Mouse (Mus musculus) mouse embryonic stem cell (cell line): ENCODE measurements around the gene Rpn2.

Source experiments
- in situ Hi-C, 2 experiments: fragments of 300-500 bp; cut with MboI; formaldehyde crosslinking; loops; 1 replicate in 1 of 2; 3 replicates in 1 of 2; pipeline ENCODE4 v1.14.3; 2019 to 2020; ENCODE audit warnings: low sequenced_read_pairs in 2 of 2, low pct_unique_long_range_greater_than_20kb in 1 of 2, mixed read lengths in 1 of 2; ENCODE audit not compliant: unreplicated experiment in 1 of 2

Gene Rpn2

DNA sequence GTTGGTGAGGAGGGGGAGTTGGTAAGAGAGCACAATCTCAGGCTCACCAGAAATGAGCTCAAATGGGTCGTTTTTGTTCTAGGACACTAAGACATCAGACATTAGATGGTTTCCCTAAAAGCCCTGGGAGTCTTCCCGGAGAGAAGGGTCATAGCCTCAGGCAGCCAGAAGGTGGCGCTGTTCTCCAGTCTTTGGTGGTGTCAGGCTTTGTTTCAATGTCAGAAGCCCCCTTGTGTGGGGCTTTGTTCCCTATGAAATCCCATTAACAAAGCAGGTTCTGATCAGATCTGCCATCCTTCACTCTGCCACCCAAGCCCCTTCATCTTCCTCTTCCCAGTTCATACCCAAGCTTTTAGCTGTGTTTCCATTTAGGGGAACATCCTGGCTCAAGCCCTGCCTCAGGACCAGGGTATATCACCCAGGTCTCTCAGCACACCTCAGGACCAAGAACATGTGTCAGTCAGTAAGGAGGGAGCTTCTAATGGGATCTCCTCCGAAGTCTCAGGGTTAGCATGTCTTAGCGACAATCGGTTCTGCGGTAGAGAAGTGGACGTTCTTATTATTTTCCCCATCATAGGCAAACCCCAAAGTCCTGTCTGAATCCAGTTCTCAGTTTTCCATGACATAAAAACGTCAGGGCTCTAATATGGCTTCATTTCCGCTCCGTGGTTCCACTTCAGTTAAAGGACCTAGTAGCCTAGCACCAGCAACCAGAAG, 62.9 kb downstream of the Rpn2 start:
- in situ Hi-C loops = loop anchor here (5.0 to 10.0 kb wide), 5 partner anchors 76 to 233 kb away; partner anchors contain the start of genes Blcap (in 2 of the 2) and Src (in 1 of the 2)

DNA sequence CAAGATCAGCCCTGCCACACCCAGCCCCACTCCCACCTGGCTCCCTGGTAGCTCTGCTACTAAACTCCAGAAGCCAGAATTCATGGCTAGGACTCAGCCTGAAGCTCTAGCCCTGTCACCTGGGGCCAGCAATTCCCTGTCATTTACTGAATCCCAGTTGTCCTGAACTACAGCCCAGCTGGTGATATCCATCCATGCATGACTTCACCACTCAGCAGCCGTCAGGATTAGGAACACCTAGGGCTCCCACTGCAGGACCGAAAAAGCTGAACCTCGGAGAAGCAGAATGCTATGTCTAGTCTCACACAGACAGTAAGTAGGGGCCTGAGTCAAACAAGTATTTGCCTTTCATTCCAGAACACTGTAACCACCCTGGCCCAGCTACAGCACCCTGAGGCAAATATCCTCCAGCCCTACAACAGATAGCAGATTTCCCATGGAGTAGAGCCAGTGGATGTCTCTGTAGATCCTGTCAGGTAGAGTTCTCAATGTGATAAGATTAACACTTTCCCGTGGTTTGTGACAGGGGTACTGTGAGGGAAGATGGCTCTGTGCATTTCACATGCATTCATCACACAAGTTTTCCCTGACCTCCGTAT, 63.6 kb downstream of the Rpn2 start:
- in situ Hi-C loops = loop anchor here (5.0 to 10.0 kb wide), 5 partner anchors 75 to 232 kb away; partner anchors contain the start of genes Blcap (in 2 of the 2) and Src (in 1 of the 2)

DNA sequence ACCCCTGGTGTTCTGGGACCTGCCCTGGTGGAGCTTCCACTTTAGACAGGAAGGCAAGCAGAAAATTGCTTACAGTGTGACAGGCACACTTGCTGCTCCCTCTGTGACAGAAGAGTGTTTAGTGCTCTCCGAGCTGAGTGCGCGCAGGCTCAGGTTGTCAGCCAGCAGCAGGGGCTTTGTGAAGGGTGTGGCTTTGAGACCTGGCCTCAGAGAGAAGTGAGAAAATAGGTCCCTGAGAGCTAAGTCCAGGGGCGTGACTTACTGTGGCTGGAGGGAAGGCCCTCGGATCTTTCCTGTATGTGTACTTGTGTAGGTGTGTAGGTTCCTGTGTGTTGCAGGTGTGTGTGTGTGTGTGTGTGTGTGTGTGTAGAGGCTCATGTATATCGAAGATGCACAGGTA, 64.5 kb downstream of the Rpn2 start:
- in situ Hi-C loops = loop anchor here (5.0 to 10.0 kb wide), 5 partner anchors 74 to 231 kb away; partner anchors contain the start of genes Blcap (in 2 of the 2) and Src (in 1 of the 2)

DNA sequence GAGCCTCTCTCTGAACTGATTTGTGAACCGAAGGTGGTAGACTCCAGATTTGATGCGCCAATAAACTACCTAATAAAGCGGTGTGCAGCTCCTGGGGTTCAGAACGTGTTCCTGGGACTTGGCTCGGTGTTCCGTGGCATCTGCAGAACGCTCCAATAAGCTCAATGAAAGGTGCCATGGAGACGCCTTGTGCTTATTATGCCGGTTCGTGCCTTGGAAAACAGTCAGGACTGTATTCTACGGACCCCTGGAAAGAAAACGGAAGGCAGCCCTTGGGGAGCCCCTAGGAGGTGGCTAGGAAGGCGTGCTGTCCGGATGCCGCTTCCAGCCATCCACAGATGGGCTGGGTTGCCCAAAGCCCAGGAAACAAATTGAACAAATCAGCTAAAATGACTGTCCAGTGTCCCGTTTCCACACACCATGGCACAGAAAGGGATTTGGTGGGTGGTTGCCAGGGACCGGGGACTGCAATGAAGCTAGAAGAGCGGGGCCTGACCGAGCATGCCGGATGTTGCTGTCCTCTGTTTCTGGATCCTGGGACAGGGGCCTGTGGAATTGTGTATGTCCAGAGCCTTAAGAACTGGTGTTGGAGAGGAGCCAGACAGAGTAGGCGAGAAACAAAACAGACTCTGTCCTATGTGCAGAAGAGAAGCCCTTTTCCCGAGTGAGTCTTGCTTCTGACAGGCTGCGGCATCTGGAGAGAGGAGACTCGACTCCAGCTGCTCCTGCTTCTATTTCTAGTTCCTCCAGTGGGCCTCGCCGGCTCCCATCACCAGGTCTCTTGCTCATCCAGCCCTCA, 68.7 kb downstream of the Rpn2 start, which contains the start of gene Ghrh:
Gene Ghrh (minus strand): TSS at position 146 of the 799 bp plus-strand sequence.
- in situ Hi-C loops = loop anchor here in 1 of 2 experiments (10.0 kb wide), 1 partner anchor 227 kb away; the partner anchor contains the start of gene Blcap

DNA sequence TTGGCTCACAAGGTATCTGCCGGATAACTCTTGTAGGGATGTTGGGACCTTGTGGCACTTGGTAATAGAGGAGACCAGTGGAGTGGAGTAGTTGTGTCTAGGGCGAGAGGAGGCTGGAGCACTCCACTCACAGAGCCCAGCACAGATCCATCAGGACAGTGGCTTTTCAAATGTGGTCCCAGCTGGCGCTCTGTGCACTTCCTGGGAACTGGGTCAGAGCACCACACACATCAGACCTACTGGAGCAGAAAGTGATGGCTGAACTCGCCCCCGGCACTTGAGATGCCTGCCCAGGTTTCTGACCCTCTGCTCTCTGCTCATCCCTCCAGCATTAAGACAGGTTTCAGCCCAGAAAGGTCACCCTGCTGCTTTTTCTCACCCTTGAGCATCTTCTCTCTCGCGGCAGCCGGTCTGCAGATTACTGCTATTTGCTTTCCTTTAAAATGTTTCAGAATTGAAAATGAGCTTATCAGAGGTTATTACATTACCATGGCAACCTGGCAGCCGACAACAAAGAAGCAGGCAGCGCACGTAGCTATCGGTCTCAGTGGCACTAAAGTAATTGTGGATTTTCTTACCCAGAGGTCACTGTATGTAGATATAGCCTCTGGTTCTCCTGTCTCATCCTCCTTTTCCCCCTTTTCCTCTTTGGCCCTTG, 70.4 kb downstream of the Rpn2 start:
- in situ Hi-C loops = loop anchor here in 1 of 2 experiments (10.0 kb wide), 1 partner anchor 226 kb away; the partner anchor contains the start of gene Blcap

DNA sequence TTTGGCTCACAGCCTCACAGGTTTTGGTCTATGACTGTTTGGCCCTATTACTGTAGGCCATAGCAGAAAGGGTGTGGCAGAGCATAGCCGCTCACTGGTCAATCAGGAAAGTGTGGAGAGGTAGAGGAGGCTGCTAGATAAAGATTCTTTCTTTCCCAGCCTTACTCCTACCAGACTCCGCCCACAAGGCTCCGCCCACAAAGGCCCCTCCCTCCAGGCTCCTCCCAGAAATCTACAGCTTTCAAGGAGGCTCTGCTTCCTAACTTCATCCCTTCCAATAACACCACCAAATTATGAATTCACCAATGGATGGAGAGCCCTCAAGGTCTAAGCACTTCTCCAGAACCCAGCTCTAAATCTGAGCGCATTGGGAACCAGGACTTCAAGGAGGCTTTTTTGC, 74.4 kb downstream of the Rpn2 start:
- in situ Hi-C loops = no loop called here

DNA sequence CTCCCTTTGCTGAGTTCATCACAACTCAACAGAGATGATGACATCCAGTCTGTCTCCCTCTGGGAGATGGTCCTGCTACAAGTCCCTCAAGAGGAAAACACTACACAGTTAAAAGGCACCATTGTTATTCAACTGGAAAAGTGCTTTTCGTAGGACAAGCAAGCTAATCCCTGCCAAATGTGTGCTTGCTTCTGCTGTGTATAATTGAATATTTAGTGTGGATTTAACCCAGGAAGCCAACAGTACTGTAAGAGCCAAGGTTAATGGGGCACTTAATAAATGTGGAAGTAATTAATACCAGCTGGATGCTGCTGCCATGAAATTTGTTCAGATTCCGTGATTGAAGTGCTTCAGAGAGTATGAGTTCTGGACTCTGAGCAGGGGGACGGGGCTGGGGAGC, 75.3 kb downstream of the Rpn2 start:
- in situ Hi-C loops = no loop called here

DNA sequence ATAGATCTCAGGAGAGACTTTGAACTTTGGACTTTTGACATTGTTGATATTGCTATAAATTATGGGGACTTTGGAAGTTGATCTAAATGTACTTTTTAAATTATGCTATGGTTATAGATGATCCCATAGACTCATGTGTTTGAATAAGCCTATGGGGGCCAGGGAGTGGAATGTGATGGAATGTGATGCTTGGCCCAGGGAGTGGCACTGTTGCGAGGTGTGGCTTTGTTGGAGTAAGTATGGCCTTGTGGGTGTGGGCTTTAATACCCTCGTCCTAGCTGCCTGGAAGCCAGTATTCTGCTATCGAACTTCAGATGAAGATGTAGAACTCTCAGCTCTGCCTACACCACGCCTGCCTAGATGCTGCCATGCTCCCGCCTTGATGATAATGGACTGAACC, 81.2 kb downstream of the Rpn2 start:
- in situ Hi-C loops = no loop called here

DNA sequence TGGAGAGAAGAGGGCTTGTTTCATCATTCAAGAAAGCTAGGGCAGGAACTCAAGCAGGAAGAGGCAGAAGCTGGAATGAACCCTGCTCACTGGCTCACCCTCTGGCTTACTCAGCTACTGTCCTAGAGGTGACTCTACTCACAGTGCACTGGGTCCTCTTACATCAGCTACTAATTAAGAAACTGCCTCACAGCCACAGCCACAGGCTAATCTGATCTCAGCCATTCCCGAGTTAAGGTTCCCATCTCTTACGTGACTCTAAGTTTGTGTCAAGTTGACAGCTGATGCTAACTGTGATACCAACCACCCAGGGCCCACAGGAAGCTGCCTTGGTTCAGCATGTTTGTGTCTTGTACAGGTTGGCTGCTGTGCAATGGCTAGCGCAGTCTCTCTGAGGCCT, 84.2 kb downstream of the Rpn2 start:
- in situ Hi-C loops = no loop called here

DNA sequence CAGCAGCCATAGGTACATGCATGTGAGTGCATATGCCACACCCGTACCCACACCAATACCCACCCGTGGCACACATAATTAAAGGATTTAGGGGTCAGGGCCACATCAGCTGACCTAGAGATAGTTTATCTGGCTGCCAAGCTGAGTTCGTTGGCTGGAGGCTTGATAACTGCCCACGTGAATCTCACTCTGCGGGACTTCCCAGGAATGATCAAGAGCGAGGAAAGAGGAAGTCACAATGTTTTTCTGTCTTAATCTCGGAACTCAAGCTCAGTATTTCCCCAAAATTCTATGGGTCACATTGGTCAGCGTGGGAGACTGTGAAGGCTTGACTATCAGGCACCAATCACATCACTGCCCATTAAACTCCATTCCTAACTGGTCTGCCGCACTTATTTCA, 87.9 kb downstream of the Rpn2 start:
- in situ Hi-C loops = no loop called here

DNA sequence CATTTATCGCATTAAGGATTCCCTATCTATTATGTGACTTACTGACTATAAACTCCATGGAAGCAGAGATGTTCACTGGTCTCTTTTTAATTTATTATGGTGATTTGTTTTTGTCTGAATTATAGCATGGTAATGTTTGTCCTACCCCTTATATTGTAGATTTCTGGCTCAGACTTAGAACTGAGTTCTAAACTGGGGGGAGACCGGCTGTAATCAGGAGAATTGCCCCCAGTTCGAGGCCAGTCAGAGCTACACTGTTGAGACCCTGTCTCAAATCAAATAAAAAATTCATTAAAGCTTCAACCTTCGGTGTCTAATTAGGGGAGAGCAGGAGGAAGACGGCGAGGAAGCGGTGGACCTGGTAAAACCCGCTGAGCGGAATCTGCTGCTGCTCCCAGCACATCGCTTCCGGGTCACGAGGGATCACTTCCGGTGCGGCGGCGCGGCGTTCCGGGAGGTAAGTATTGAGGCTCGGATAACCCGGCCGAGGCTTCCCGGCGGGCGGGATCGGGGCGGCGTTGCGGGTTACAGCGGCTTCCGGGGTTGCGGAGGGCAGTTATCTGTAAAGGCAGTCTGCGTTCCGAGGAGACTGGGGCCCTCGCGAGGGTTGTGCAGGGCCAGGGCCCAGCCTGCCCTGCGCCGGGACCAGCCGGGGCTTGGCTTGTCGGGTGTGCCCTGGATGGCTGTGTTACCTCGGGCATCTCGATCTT, 88.5 kb downstream of the Rpn2 start, which contains the start of gene Manbal:
Gene Manbal (plus strand): TSS at position 411 of the 710 bp plus-strand sequence.
- in situ Hi-C loops = no loop called here

DNA sequence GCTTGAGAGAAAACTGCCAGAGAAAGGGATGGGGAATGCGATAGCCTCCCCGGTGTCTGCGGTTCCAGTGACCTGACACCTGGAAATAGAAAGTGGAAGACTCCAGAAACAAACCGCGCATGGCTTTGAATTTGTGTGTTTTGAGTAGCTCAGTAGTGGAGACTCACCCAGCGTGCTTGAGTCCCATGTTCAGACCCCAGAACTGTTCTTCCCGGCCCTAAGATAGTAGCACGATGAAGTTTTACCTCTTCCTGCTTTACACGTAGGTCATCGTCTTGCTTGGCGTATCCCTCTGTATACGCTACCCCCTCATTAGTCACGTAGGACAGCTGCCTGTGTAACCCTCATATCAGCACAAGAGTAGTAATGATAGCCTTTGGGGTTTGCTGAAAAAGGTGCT, 89.2 kb downstream of the Rpn2 start:
- in situ Hi-C loops = no loop called here

DNA sequence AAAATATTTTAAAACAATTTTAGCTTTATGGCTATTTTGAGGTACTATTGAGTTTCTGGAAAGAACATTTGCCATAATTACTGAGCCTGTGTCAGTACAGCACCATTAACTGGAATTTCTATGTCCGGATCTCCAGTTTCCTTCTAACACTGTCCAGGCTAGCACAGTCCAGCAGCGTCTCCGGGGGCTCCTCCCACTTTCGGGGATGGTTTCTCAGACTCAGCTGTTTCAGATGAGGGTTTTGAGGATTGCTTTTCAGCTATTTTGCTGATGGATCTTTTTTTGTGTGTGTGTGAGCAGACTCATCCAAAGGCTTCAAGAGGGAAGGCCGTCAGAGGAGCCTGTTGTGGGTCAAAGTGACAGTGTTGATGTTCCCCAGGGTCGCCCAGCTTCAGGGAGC, 92.9 kb downstream of the Rpn2 start:
- in situ Hi-C loops = no loop called here

DNA sequence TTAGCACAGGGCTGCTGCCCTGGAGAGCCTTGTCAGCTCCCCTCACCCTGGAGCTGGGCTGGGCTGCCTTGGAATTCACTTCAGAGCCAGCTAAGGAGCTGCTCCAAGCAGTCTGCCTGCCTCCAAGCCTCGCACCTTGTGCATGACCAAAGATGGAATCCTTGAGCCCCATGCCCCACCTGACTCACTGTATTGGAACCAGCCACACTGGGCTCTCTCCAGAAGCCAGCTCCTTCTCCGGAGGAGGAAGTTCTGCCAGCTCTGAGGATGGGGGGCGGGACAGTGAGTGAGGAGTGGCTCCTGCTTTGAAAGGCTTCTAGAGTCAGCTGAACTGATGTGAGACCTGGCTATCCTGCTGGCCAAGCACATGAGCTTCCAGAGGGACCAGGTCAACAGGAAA, 94.9 kb downstream of the Rpn2 start:
- in situ Hi-C loops = no loop called here

DNA sequence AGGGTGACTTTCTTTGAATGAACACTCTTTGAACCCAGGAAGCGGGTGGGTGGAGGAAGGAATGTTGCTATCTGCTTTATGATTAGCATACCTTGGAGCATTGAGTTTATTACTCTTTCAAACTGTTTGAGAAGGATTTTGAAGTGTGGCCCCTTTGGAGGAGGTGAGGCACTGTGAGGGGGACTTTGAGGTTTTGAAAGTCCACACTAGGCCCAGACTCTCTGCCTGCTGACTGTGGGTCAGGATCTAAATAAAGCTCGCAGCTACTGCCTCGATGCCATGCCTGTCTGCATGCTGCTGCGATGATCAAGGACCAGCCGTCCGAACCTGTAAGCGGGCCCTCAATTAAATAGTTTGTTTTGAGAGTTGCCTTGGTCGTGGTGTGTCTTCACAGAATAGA, 96.2 kb downstream of the Rpn2 start:
- in situ Hi-C loops = loop anchor here in 1 of 2 experiments (5.0 kb wide), 1 partner anchor 42 kb away; the partner anchor contains the start of gene Src
